Mouse (Mus musculus): ENCODE results near the gene Tgoln1.

- TF ChIP-seq CTCF (IDR thresholded peaks at IDR 0.05; ENCODE audit: control insufficient read depth, insufficient read depth, low read length) (no peak), POLR2A (IDR thresholded peaks at IDR 0.05; ENCODE audit: borderline replicate concordance, control insufficient read depth, low read depth, low read length) (peak; percentile 72; the same call in 1 of the 2 replicates)
Observed at GRCm38 (mm10) chr6:72597956-72598753, 18.6 kb downstream of the Tgoln1 start, which contains the start of the genes Elmod3 and Retsat.

Data from bone marrow, adult 2 months (tissue).